Mouse (Mus musculus): ENCODE data around the gene Cdc34. TPM values are rescaled to one million over a fixed set of nuclear protein-coding genes. Genes with fewer than 3 reads are reported as not detected.
A peak's percentile ranks its signal among the peaks of the same experiment; 100 is the strongest.

Gene Cdc34
- polyA plus RNA-seq, 1 experiment from 2014 or later = 213 TPM

GRCm38 (mm10) chr10:79680606-79681495, 1.1 kb upstream of the Cdc34 start:
- peaks cover 18% of the 10 kb centered on the region for H3K36me3 ChIP-seq (ENCODE audit: control insufficient read depth, insufficient read depth, low read length)
- no peaks in the 10 kb centered on the region for H3K9me3 ChIP-seq (ENCODE audit: control insufficient read depth, low read length)
- 28% methylated on average over 11 of the region's 11 CpGs for WGBS
- DNase-seq (ENCODE audit: low spot score) (no peak), ATAC-seq (replicated peaks; ENCODE audit: low FRiP score) (peak; percentile 8)
- no peaks in the 10 kb centered on the region for H3K27me3 ChIP-seq (replicated peaks; ENCODE audit: control insufficient read depth, insufficient read depth, low read length)
- peak overlapping the region; percentile 91 for H3K4me3 ChIP-seq (ENCODE audit: low read depth, low read length)
- H3K27ac ChIP-seq (ENCODE audit: low read depth, low read length) = peak overlapping the region; percentile 87; the same call in 1 of the 2 replicates
- peak overlapping the region; percentile 87 for H3K9ac ChIP-seq (ENCODE audit: low read depth, low read length)
- peaks cover 24% of the 10 kb centered on the region for H3K4me1 ChIP-seq (replicated peaks; ENCODE audit: control insufficient read depth, insufficient read depth, low read length)
- H3K4me2 ChIP-seq = peak overlapping the region; percentile 78

DNA sequence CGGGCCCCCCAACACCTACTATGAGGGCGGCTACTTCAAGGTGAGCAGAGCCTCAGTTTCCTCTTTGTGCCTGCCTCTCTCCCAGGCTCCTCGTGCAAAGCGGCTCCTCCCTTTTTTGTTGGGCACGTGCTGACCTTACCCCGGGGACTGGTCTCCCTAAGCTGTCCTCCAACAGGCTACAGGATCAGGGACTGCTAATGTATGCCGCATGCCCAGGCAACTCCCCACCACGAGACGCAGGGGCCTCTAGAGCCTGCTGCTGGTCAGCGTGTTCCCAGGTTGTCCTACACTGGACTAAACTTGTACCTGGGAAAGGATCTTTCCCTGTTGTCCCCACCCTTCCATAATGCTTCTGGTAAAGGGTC, 538 bp downstream of the Cdc34 start:
- peak overlapping the region; percentile 97 for H3K4me2 ChIP-seq
- 0% methylated on average over 10 of the region's 10 CpGs for WGBS
- peak overlapping the region; percentile 91 for H3K4me3 ChIP-seq (ENCODE audit: low read depth, low read length)
- no peaks in the 10 kb centered on the region for H3K27me3 ChIP-seq (replicated peaks; ENCODE audit: control insufficient read depth, insufficient read depth, low read length)
- no peak for DNase-seq (ENCODE audit: low spot score)
- peaks cover 24% of the 10 kb centered on the region for H3K4me1 ChIP-seq (replicated peaks; ENCODE audit: control insufficient read depth, insufficient read depth, low read length)
- no peaks in the 10 kb centered on the region for H3K9me3 ChIP-seq (ENCODE audit: control insufficient read depth, low read length)
- peak overlapping the region; percentile 87 for H3K27ac ChIP-seq (ENCODE audit: low read depth, low read length)
- peak; percentile 3; the same call in 1 of the 2 replicates for ATAC-seq (replicated peaks; ENCODE audit: low FRiP score)
- H3K9ac ChIP-seq (ENCODE audit: low read depth, low read length) = peak overlapping the region; percentile 87
- peaks cover 33% of the 10 kb centered on the region for H3K36me3 ChIP-seq (ENCODE audit: control insufficient read depth, insufficient read depth, low read length)

DNA sequence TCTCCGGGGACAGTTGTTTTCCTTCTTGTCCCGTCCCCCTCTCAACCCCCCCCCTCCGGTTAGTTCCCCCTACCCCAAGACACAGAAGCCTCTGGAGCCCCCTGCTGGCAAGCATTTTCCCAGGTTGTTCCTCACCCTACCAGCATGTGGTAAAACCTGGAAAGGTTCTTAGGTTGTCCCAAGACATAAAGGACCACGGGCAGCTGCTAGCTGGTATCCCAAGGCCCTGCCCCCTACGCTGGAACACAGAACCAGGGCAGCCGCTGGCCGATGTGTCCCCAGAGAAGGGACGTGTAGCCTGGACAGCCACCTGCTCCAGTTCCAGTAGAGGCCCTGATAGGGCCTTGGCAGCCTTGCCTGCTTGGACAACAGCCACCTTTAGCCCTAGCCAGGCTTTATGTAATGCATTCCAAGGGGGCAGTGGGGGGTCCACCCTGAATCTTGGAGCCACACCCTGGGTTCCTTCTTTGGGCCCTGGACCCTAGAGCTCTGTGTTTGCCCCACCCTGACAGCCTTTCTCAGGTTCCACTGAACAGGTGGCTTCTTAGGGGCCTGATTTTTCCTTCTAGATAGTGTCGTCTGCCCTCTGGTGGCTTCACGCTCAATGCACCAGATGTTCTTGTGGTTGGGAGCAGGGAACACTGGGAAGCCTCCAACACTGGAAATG, 1.1 kb downstream of the Cdc34 start:
- Histone ChIP-seq H3K27me3 (replicated peaks; ENCODE audit: control insufficient read depth, insufficient read depth, low read length) (no peaks in the 10 kb centered on the region), H3K4me3 (ENCODE audit: low read depth, low read length) (peak overlapping the region; percentile 91), H3K9ac (ENCODE audit: low read depth, low read length) (peak overlapping the region; percentile 87), H3K9me3 (ENCODE audit: control insufficient read depth, low read length) (no peaks in the 10 kb centered on the region), H3K36me3 (ENCODE audit: control insufficient read depth, insufficient read depth, low read length) (peaks cover 35% of the 10 kb centered on the region), H3K4me1 (replicated peaks; ENCODE audit: control insufficient read depth, insufficient read depth, low read length) (peaks cover 24% of the 10 kb centered on the region), H3K4me2 (peak overlapping the region; percentile 97), H3K27ac (ENCODE audit: low read depth, low read length) (peak overlapping the region; percentile 87)
- DNase-seq (ENCODE audit: low spot score) = peak; percentile 60
- no peak for ATAC-seq (replicated peaks; ENCODE audit: low FRiP score)
- 2% methylated on average over 10 of the region's 10 CpGs for WGBS

- H3K4me2 ChIP-seq = peak overlapping the region; percentile 97
- DNase-seq (ENCODE audit: low spot score) = no peak
- H3K9ac ChIP-seq (ENCODE audit: low read depth, low read length) = peak overlapping the region; percentile 87
- peak overlapping the region; percentile 65; the same call in 1 of the 2 replicates for H3K27ac ChIP-seq (ENCODE audit: low read depth, low read length)
- WGBS = 67% methylated on average over 6 of the region's 6 CpGs
- peaks cover 43% of the 10 kb centered on the region for H3K36me3 ChIP-seq (ENCODE audit: control insufficient read depth, insufficient read depth, low read length)
- no peak for ATAC-seq (replicated peaks; ENCODE audit: low FRiP score)
- H3K27me3 ChIP-seq (replicated peaks; ENCODE audit: control insufficient read depth, insufficient read depth, low read length) = no peaks in the 10 kb centered on the region
- no peaks in the 10 kb centered on the region for H3K9me3 ChIP-seq (ENCODE audit: control insufficient read depth, low read length)
- peaks cover 24% of the 10 kb centered on the region for H3K4me1 ChIP-seq (replicated peaks; ENCODE audit: control insufficient read depth, insufficient read depth, low read length)
- H3K4me3 ChIP-seq (ENCODE audit: low read depth, low read length) = peak overlapping the region; percentile 91
Measured at GRCm38 (mm10) chr10:79683726-79684640, 2.0 kb downstream of the Cdc34 start.

DNA sequence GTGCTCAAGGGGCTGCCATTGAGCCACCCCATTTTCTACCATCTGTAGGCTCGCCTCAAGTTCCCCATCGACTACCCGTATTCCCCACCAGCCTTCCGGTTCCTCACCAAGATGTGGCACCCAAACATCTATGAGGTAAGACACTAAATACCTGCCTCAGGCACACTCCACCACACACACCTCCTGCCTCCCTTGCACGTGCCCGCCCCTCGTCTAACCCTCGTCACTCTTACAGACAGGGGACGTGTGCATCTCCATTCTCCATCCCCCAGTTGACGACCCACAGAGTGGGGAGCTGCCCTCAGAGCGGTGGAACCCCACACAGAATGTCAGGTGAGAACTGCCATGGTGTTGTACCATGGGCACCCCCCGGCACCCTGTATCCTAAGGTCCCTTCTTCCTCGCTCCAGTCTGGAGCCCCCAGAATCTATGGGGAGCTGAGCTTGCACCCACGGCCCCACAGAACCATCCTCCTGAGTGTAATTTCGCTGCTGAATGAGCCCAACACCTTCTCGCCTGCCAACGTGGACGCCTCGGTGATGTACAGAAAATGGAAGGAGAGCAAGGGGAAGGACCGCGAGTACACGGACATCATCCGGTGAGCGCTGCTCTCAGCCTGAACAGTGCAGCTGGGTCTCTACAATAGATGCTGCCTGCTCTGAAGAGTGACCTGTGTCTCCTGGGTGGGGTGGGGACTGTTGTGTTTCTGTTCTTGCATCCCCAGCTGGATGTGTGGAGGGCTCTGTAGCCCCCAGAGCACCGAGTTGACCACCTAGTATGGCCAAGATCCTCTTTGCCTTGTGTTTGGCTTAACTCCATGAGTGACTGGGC, 3.0 kb downstream of the Cdc34 start:
- H3K9ac ChIP-seq (ENCODE audit: low read depth, low read length) = no peak overlapping the region
- no peak overlapping the region for H3K27ac ChIP-seq (ENCODE audit: low read depth, low read length)
- 93% methylated on average over 25 of the region's 25 CpGs for WGBS
- H3K9me3 ChIP-seq (ENCODE audit: control insufficient read depth, low read length) = no peaks in the 10 kb centered on the region
- H3K27me3 ChIP-seq (replicated peaks; ENCODE audit: control insufficient read depth, insufficient read depth, low read length) = no peaks in the 10 kb centered on the region
- peak overlapping the region; percentile 97; the same call in 1 of the 2 replicates for H3K4me2 ChIP-seq
- no peak overlapping the region for H3K4me3 ChIP-seq (ENCODE audit: low read depth, low read length)
- peaks cover 24% of the 10 kb centered on the region for H3K4me1 ChIP-seq (replicated peaks; ENCODE audit: control insufficient read depth, insufficient read depth, low read length)
- ATAC-seq (replicated peaks; ENCODE audit: low FRiP score) = no peak
- no peak for DNase-seq (ENCODE audit: low spot score)
- peaks cover 46% of the 10 kb centered on the region for H3K36me3 ChIP-seq (ENCODE audit: control insufficient read depth, insufficient read depth, low read length)

- ATAC-seq (replicated peaks; ENCODE audit: low FRiP score) (no peak), DNase-seq (ENCODE audit: low spot score) (no peak)
- H3K27me3 ChIP-seq (replicated peaks; ENCODE audit: control insufficient read depth, insufficient read depth, low read length) = no peaks in the 10 kb centered on the region
- H3K4me3 ChIP-seq (ENCODE audit: low read depth, low read length) = no peak overlapping the region
- H3K9ac ChIP-seq (ENCODE audit: low read depth, low read length) = no peak overlapping the region
- H3K36me3 ChIP-seq (ENCODE audit: control insufficient read depth, insufficient read depth, low read length) = peaks cover 46% of the 10 kb centered on the region
- no peaks in the 10 kb centered on the region for H3K9me3 ChIP-seq (ENCODE audit: control insufficient read depth, low read length)
- 92% methylated on average over 2 of the region's 2 CpGs for WGBS
- peaks cover 16% of the 10 kb centered on the region for H3K4me1 ChIP-seq (replicated peaks; ENCODE audit: control insufficient read depth, insufficient read depth, low read length)
- no peak overlapping the region for H3K4me2 ChIP-seq
- H3K27ac ChIP-seq (ENCODE audit: low read depth, low read length) = no peak overlapping the region
Measured at GRCm38 (mm10) chr10:79686219-79686618, 4.2 kb downstream of the Cdc34 start.

DNA sequence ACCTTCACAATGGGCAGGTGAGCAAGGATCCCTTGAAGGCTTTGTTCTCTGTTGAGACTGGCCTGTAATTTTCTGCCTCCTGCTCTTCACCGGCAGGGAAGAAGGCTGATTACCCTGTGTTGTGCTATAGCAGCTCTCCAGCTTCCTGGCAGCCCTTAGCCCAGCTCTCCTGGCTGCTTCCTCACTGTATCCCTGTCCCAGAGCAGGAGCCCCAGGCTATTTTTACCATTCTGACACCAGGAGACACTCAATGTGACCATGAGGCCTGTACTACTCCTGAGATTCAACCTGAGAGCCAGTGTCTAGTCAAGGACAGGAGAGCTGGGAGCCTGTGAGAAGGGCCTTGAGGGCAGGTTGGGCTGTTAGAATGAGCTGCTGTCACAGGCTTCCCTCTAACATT, 4.7 kb downstream of the Cdc34 start:
- 95% methylated on average over 1 of the region's 1 CpGs for WGBS
- DNase-seq (ENCODE audit: low spot score) (no peak), ATAC-seq (replicated peaks; ENCODE audit: low FRiP score) (no peak)
- peaks cover 46% of the 10 kb centered on the region for H3K36me3 ChIP-seq (ENCODE audit: control insufficient read depth, insufficient read depth, low read length)
- H3K27ac ChIP-seq (ENCODE audit: low read depth, low read length) = no peak overlapping the region
- H3K9ac ChIP-seq (ENCODE audit: low read depth, low read length) = no peak overlapping the region
- H3K4me2 ChIP-seq = no peak overlapping the region
- peaks cover 16% of the 10 kb centered on the region for H3K4me1 ChIP-seq (replicated peaks; ENCODE audit: control insufficient read depth, insufficient read depth, low read length)
- no peaks in the 10 kb centered on the region for H3K27me3 ChIP-seq (replicated peaks; ENCODE audit: control insufficient read depth, insufficient read depth, low read length)
- H3K9me3 ChIP-seq (ENCODE audit: control insufficient read depth, low read length) = no peaks in the 10 kb centered on the region
- no peak overlapping the region for H3K4me3 ChIP-seq (ENCODE audit: low read depth, low read length)

Measured in liver, embryonic 11.5 days (tissue).